Mouse (Mus musculus) heart, embryonic 14.5 days (tissue): ENCODE data around the gene Ssx2ip. TPM values are rescaled to one million over a fixed set of nuclear protein-coding genes. Genes with fewer than 3 reads are reported as not detected.
"Not testable (repeated sequence)": the region's sequence is repeated elsewhere in the genome, so short reads cannot be mapped to it uniquely, and the experiment has no call there.

Experiments
- ATAC-seq: fragments of 200-750 bp; cut with Nextera tagmentation; 2 replicates; pipeline ENCODE4 v1.8.0; 2017; ENCODE audit warnings: low read depth, moderate TSS enrichment; ENCODE audit not compliant: insufficient number of reproducible peaks, insufficient read depth, low FRiP score
- H3K27ac ChIP-seq, 2 experiments: fragments of 200-500 bp in 1 of 2; fragments of 300-500 bp in 1 of 2; sonication (generic) in 1 of 2; replicated peaks in 1 of 2; 2 replicates each; pipeline ENCODE4 v1.5.1; 2012 to 2014; ENCODE audit warnings: low read depth in 2 of 2, low read length in 2 of 2, control low read depth in 1 of 2, mild to moderate bottlenecking in 1 of 2, mixed read lengths in 1 of 2; ENCODE audit not compliant: control insufficient read depth in 1 of 2, insufficient read depth in 1 of 2
- H3K27me3 ChIP-seq: fragments of 300-500 bp; sonication (generic); 2 replicates; pipeline ENCODE4 v1.6.1; 2014; ENCODE audit warnings: mild to moderate bottlenecking, low read length, control low read depth; ENCODE audit not compliant: control insufficient read depth, insufficient read depth
- H3K36me3 ChIP-seq: fragments of 300-500 bp; sonication (generic); 2 replicates; pipeline ENCODE4 v1.6.1; 2014; ENCODE audit warnings: mild to moderate bottlenecking, control low read depth, low read length, mixed read lengths; ENCODE audit not compliant: control insufficient read depth, insufficient read depth
- H3K4me1 ChIP-seq, 2 experiments: fragments of 200-500 bp in 1 of 2; fragments of 300-500 bp in 1 of 2; sonication (generic) in 1 of 2; 2 replicates each; pipeline ENCODE4 v1.6.1; 2012 to 2014; ENCODE audit warnings: low read length in 2 of 2, control low read depth in 1 of 2, mixed read lengths in 1 of 2; ENCODE audit not compliant: control insufficient read depth in 2 of 2, insufficient read depth in 2 of 2
- H3K4me2 ChIP-seq: fragments of 300-500 bp; sonication (generic); 2 replicates; pipeline ENCODE4 v1.6.1; 2014; ENCODE audit warnings: mild to moderate bottlenecking, low read length
- H3K4me3 ChIP-seq, 2 experiments: fragments of 200-500 bp in 1 of 2; fragments of 300-500 bp in 1 of 2; sonication (generic) in 1 of 2; 2 replicates each; pipeline ENCODE4 v1.5.1; 2012 to 2014; ENCODE audit warnings: low read length in 2 of 2, mild to moderate bottlenecking in 2 of 2, control low read depth in 1 of 2, low read depth in 1 of 2, moderate library complexity in 1 of 2; ENCODE audit not compliant: control insufficient read depth in 1 of 2, insufficient read depth in 1 of 2
- H3K9ac ChIP-seq: fragments of 300-500 bp; sonication (generic); 2 replicates; pipeline ENCODE4 v1.6.1; 2014; ENCODE audit warnings: mild to moderate bottlenecking, low read length
- H3K9me3 ChIP-seq: fragments of 300-500 bp; sonication (generic); 2 replicates; pipeline ENCODE4 v1.6.1; 2016; ENCODE audit warnings: low read length, control low read depth; ENCODE audit not compliant: control insufficient read depth
- WGBS: fragments of 180-500 bp; shearing (Covaris S2); extraction: QIAGEN DNeasy Blood & Tissue Kit; methylation state at CpG from one replicate; pipeline ENCODE4 v1.1.7; 2014; 5-methylcytosine and 5-hydroxymethylcytosine counted together
- polyA plus RNA-seq: library from polyadenylated mRNA; unstranded; fragments of >200 nt; fragmentation: Nextera tagmentation; extraction: Ambion mirVana; gene quantifications from 2 replicates; pipeline ENCODE4 v1.2.1, GENCODE M21; 2014

The Ssx2ip gene
- polyA plus RNA-seq, 1 experiment from 2014 or later: 17.1 TPM

GRCm38 (mm10) chr3:146423710-146424109 is 19.3 kb downstream of the Ssx2ip start:
- no peak for ATAC-seq
- Histone ChIP-seq H3K4me3 (no peak overlapping the region), H3K27me3 (no peaks in the 10 kb centered on the region), H3K4me2 (no peak overlapping the region), H3K4me1 (peaks cover 9 to 16% of the 10 kb centered on the region in 2 experiments; a peak in 3 of 4 replicates), H3K36me3 (peaks cover 38% of the 10 kb centered on the region), H3K9me3 (no peaks in the 10 kb centered on the region), H3K9ac (no peak overlapping the region), H3K27ac (no peak overlapping the region)
- WGBS: 84% methylated on average over 7 of the region's 7 CpGs

GRCm38 (mm10) chr3:146424306-146424900 is 20.0 kb downstream of the Ssx2ip start:
- Histone ChIP-seq H3K9ac (no peak overlapping the region), H3K9me3 (no peaks in the 10 kb centered on the region), H3K4me2 (no peak overlapping the region), H3K4me1 (peaks cover 9 to 16% of the 10 kb centered on the region in 2 experiments; a peak in 3 of 4 replicates), H3K27me3 (no peaks in the 10 kb centered on the region), H3K36me3 (peaks cover 38% of the 10 kb centered on the region), H3K4me3 (no peak overlapping the region), H3K27ac (no peak overlapping the region)
- WGBS: 31% methylated on average over 7 of the region's 7 CpGs
- peak; percentile 33; the same call in 1 of the 2 replicates for ATAC-seq

- Histone ChIP-seq H3K36me3 (peaks cover 36% of the 10 kb centered on the region), H3K9ac (no peak overlapping the region), H3K27me3 (no peaks in the 10 kb centered on the region), H3K9me3 (no peaks in the 10 kb centered on the region), H3K27ac (no peak overlapping the region), H3K4me1 (peaks cover 9 to 16% of the 10 kb centered on the region in 2 experiments; a peak in 3 of 4 replicates), H3K4me2 (no peak overlapping the region), H3K4me3 (no peak overlapping the region)
- WGBS: 60% methylated on average over 7 of the region's 7 CpGs
- no peak for ATAC-seq
These were observed 21.5 kb downstream of the Ssx2ip start for GRCm38 (mm10) chr3:146425902-146426301.

GRCm38 (mm10) chr3:146426489-146426888 is 22.0 kb downstream of the Ssx2ip start:
- peaks cover 40% of the 10 kb centered on the region for H3K36me3 ChIP-seq
- H3K9me3 ChIP-seq: no peaks in the 10 kb centered on the region
- H3K9ac ChIP-seq: no peak overlapping the region
- ATAC-seq: no peak
- no peaks in the 10 kb centered on the region for H3K27me3 ChIP-seq
- no peak overlapping the region for H3K4me3 ChIP-seq
- peaks cover 9 to 16% of the 10 kb centered on the region in 2 experiments; a peak in 3 of 4 replicates for H3K4me1 ChIP-seq
- 92% methylated on average over 8 of the region's 8 CpGs for WGBS
- no peak overlapping the region for H3K4me2 ChIP-seq
- H3K27ac ChIP-seq: no peak overlapping the region

- H3K27me3 ChIP-seq, H3K4me3 ChIP-seq, H3K9ac ChIP-seq, H3K9me3 ChIP-seq, H3K4me1 ChIP-seq, ATAC-seq, H3K4me2 ChIP-seq, H3K27ac ChIP-seq: not testable (repeated sequence)
- WGBS: 90% methylated on average over 11 of the region's 11 CpGs
- peaks cover 52% of the 10 kb centered on the region for H3K36me3 ChIP-seq
These were observed 28.6 kb downstream of the Ssx2ip start for GRCm38 (mm10) chr3:146433063-146433462.

GRCm38 (mm10) chr3:146433681-146434350 is 29.4 kb downstream of the Ssx2ip start:
- H3K4me3 ChIP-seq: no peak overlapping the region
- WGBS: 73% methylated on average over 14 of the region's 14 CpGs
- no peaks in the 10 kb centered on the region for H3K9me3 ChIP-seq
- H3K27ac ChIP-seq: no peak overlapping the region
- no peak overlapping the region for H3K4me2 ChIP-seq
- H3K27me3 ChIP-seq: no peaks in the 10 kb centered on the region
- peaks cover 52% of the 10 kb centered on the region for H3K36me3 ChIP-seq
- H3K9ac ChIP-seq: no peak overlapping the region
- ATAC-seq: no peak
- H3K4me1 ChIP-seq: peaks cover 0 to 3% of the 10 kb centered on the region in 2 experiments; a peak in 1 of 4 replicates

GRCm38 (mm10) chr3:146434686-146435085 is 30.2 kb downstream of the Ssx2ip start:
- Histone ChIP-seq H3K9ac (no peak overlapping the region), H3K4me3 (no peak overlapping the region), H3K4me1 (peaks cover 0 to 3% of the 10 kb centered on the region in 2 experiments; a peak in 1 of 4 replicates), H3K27me3 (no peaks in the 10 kb centered on the region), H3K36me3 (peaks cover 52% of the 10 kb centered on the region), H3K9me3 (no peaks in the 10 kb centered on the region), H3K4me2 (no peak overlapping the region), H3K27ac (no peak overlapping the region)
- no peak for ATAC-seq
- 91% methylated on average over 8 of the region's 8 CpGs for WGBS
